Mouse (Mus musculus): Measurements from ENCODE around the gene Tssk6. TPM values are rescaled to one million over a fixed set of nuclear protein-coding genes. Genes with fewer than 3 reads are reported as not detected.

The Tssk6 gene
- polyA plus RNA-seq, 1 experiment: 0.92 TPM

GRCm38 (mm10) chr8:69887289-69888243 is 14.4 kb upstream of the Tssk6 start, which contains the start of gene Cilp2:
Gene Cilp2, minus strand, starts transcription at chr8:69887687.
- Histone ChIP-seq H3K27me3 (ENCODE audit: control insufficient read depth, insufficient read depth, insufficient read length) (peaks cover 5% of the 10 kb centered on the region), H3ac (ENCODE audit: control insufficient read depth, insufficient read length) (no peak within 1 kb of the TSS), H3K79me2 (ENCODE audit: control insufficient read depth, insufficient read depth) (no peaks in the 10 kb centered on the region), H3K4me3 (no peak within 1 kb of the TSS), H3K36me3 (ENCODE audit: control insufficient read depth, insufficient read depth) (no peaks in the 10 kb centered on the region), H3K4me2 (ENCODE audit: low read depth) (peak within 1 kb of the TSS; percentile 30)
- TF ChIP-seq POLR2AphosphoS2 (IDR thresholded peaks at IDR 0.05; ENCODE audit: insufficient read length, low read depth) (peak; percentile 45), REST (IDR thresholded peaks at IDR 0.05; ENCODE audit: insufficient read depth, insufficient read length) (no peak)

GRCm38 (mm10) chr8:69888244-69888866 is 13.6 kb upstream of the Tssk6 start:
- Histone ChIP-seq H3ac (ENCODE audit: control insufficient read depth, insufficient read length) (no peak overlapping the region), H3K27me3 (ENCODE audit: control insufficient read depth, insufficient read depth, insufficient read length) (peaks cover 5% of the 10 kb centered on the region), H3K4me3 (no peak overlapping the region), H3K79me2 (ENCODE audit: control insufficient read depth, insufficient read depth) (no peaks in the 10 kb centered on the region), H3K36me3 (ENCODE audit: control insufficient read depth, insufficient read depth) (no peaks in the 10 kb centered on the region), H3K4me2 (ENCODE audit: low read depth) (peak overlapping the region; percentile 18)
- TF ChIP-seq SRF (IDR thresholded peaks at IDR 0.05; ENCODE audit: control insufficient read depth, insufficient read length, low read depth) (no peak), REST (IDR thresholded peaks at IDR 0.05; ENCODE audit: insufficient read depth, insufficient read length) (no peak), CEBPB (IDR thresholded peaks at IDR 0.05; ENCODE audit: insufficient read depth, poor library complexity, severe bottlenecking) (no peak), POLR2A (IDR thresholded peaks at IDR 0.05; ENCODE audit: insufficient read length, low read depth) (no peak)

- TF ChIP-seq POLR2A (IDR thresholded peaks at IDR 0.05; ENCODE audit: insufficient read length, low read depth) (peak; percentile 20), REST (IDR thresholded peaks at IDR 0.05; ENCODE audit: insufficient read depth, insufficient read length) (no peak)
- H3K27me3 ChIP-seq (ENCODE audit: control insufficient read depth, insufficient read depth, insufficient read length): peaks cover 5% of the 10 kb centered on the region
- no peaks in the 10 kb centered on the region for H3K36me3 ChIP-seq (ENCODE audit: control insufficient read depth, insufficient read depth)
- H3K79me2 ChIP-seq (ENCODE audit: control insufficient read depth, insufficient read depth): no peaks in the 10 kb centered on the region
- no peak overlapping the region for H3K4me2 ChIP-seq (ENCODE audit: low read depth)
- H3ac ChIP-seq (ENCODE audit: control insufficient read depth, insufficient read length): no peak overlapping the region
- H3K4me3 ChIP-seq: no peak overlapping the region
Measured at GRCm38 (mm10) chr8:69888902-69889301, 13.1 kb upstream of the Tssk6 start.

GRCm38 (mm10) chr8:69890813-69891241 is 11.2 kb upstream of the Tssk6 start:
- H3K4me2 ChIP-seq (ENCODE audit: low read depth): no peak overlapping the region
- TF ChIP-seq TCF12 (IDR thresholded peaks at IDR 0.05; ENCODE audit: insufficient read depth, poor library complexity, severe bottlenecking) (no peak), TCF3 (IDR thresholded peaks at IDR 0.05; ENCODE audit: insufficient read length, low read depth) (no peak), REST (IDR thresholded peaks at IDR 0.05; ENCODE audit: insufficient read depth, insufficient read length) (no peak), MAX (IDR thresholded peaks at IDR 0.05; ENCODE audit: low read depth) (no peak), E2F4 (IDR thresholded peaks at IDR 0.05; ENCODE audit: insufficient read depth) (no peak), SRF (IDR thresholded peaks at IDR 0.05; ENCODE audit: control insufficient read depth, insufficient read length, low read depth) (no peak), POLR2AphosphoS2 (IDR thresholded peaks at IDR 0.05; ENCODE audit: insufficient read length, low read depth) (no peak), POLR2A (IDR thresholded peaks at IDR 0.05; ENCODE audit: insufficient read length, low read depth) (no peak), USF1 (IDR thresholded peaks at IDR 0.05; ENCODE audit: low read depth) (no peak), CEBPB (IDR thresholded peaks at IDR 0.05; ENCODE audit: insufficient read depth, poor library complexity, severe bottlenecking) (no peak), MYOD1 (IDR thresholded peaks at IDR 0.05; ENCODE audit: control insufficient read depth in 1 of 3, insufficient read length in 2 of 3, low read depth in 2 of 3) (no peak), MYOG (IDR thresholded peaks at IDR 0.05; ENCODE audit: control insufficient read depth in 1 of 3, insufficient read depth in 1 of 3, insufficient read length in 2 of 3, low read depth in 2 of 3) (no peak)
- peaks cover 5% of the 10 kb centered on the region for H3K27me3 ChIP-seq (ENCODE audit: control insufficient read depth, insufficient read depth, insufficient read length)
- peaks cover under 1% of the 10 kb centered on the region for H3K79me2 ChIP-seq (ENCODE audit: control insufficient read depth, insufficient read depth)
- no peaks in the 10 kb centered on the region for H3K36me3 ChIP-seq (ENCODE audit: control insufficient read depth, insufficient read depth)
- H3ac ChIP-seq (ENCODE audit: control insufficient read depth, insufficient read length): no peak overlapping the region
- H3K4me3 ChIP-seq: no peak overlapping the region

- no peaks in the 10 kb centered on the region for H3K36me3 ChIP-seq (ENCODE audit: control insufficient read depth, insufficient read depth)
- H3K4me2 ChIP-seq (ENCODE audit: low read depth): no peak overlapping the region
- no peak overlapping the region for H3ac ChIP-seq (ENCODE audit: control insufficient read depth, insufficient read length)
- TF ChIP-seq E2F4 (IDR thresholded peaks at IDR 0.05; ENCODE audit: insufficient read depth): no peak
- TF ChIP-seq TCF12 (IDR thresholded peaks at IDR 0.05; ENCODE audit: insufficient read depth, poor library complexity, severe bottlenecking): no peak
- TF ChIP-seq POLR2A (IDR thresholded peaks at IDR 0.05; ENCODE audit: insufficient read length, low read depth): no peak
- TF ChIP-seq USF1 (IDR thresholded peaks at IDR 0.05; ENCODE audit: low read depth): no peak
- H3K79me2 ChIP-seq (ENCODE audit: control insufficient read depth, insufficient read depth): peaks cover 27% of the 10 kb centered on the region
- no peaks in the 10 kb centered on the region for H3K27me3 ChIP-seq (ENCODE audit: control insufficient read depth, insufficient read depth, insufficient read length)
- H3K4me3 ChIP-seq: no peak overlapping the region
Measured at GRCm38 (mm10) chr8:69893863-69894262, 8.1 kb upstream of the Tssk6 start.
